ENCODE assay signal across 9 mouse cellular contexts in genomic region chr5:123891669-123892068, GRCm38 (mm10). TPM values are rescaled to one million over a fixed set of nuclear protein-coding genes. Genes with fewer than 3 reads are reported as not detected.
DNase-seq lines count a peak whose midpoint lies in the region; ATAC-seq and TF ChIP-seq lines count a peak whose summit lies in the region.
"Had no signal": no experiment of that assay in that cellular context is flagged by ENCODE, and none has a peak within 500 bp of the region (broad histone marks: within the 10 kb centered on the region; RNA-seq: fewer than 3 reads in every experiment).

No protein-coding gene starts in this region.

- TF ChIP-seq EP300 in lung, postnatal 0 days (IDR thresholded peaks at IDR 0.05): no peak

- H3K4me1 ChIP-seq in forebrain, embryonic 16.5 days (replicated peaks; ENCODE audit: control insufficient read depth, insufficient read depth, low read length): no peaks in the 10 kb centered on the region
- no peaks in the 10 kb centered on the region for H3K4me1 ChIP-seq in forebrain, embryonic 13.5 days
- H3K4me1 ChIP-seq in lung, postnatal 0 days (ENCODE audit: insufficient read depth, low read depth, low read length): no peaks in the 10 kb centered on the region
- H3K4me1 ChIP-seq in stomach, embryonic 15.5 days: peaks cover 5% of the 10 kb centered on the region; the same call in 1 of the 2 replicates

- no peak overlapping the region for H3K27ac ChIP-seq in forebrain, embryonic 16.5 days (ENCODE audit: low read length)
- H3K27ac ChIP-seq in forebrain, embryonic 13.5 days: no peak overlapping the region
- H3K27ac ChIP-seq in lung, postnatal 0 days (ENCODE audit: low read length): no peak overlapping the region
- H3K27ac ChIP-seq in layer of hippocampus, adult 2 months: no peak overlapping the region
- no peak overlapping the region for H3K27ac ChIP-seq in stomach, embryonic 15.5 days

- H3K27me3 ChIP-seq in forebrain, embryonic 16.5 days (replicated peaks; ENCODE audit: control insufficient read depth, insufficient read depth, low read length): no peaks in the 10 kb centered on the region
- H3K27me3 ChIP-seq in forebrain, embryonic 13.5 days: no peaks in the 10 kb centered on the region
- H3K27me3 ChIP-seq in lung, postnatal 0 days (replicated peaks; ENCODE audit: insufficient read depth, low read length): no peaks in the 10 kb centered on the region
- no peaks in the 10 kb centered on the region for H3K27me3 ChIP-seq in stomach, embryonic 15.5 days (replicated peaks)

- no peaks in the 10 kb centered on the region for H3K9me3 ChIP-seq in forebrain, embryonic 16.5 days (ENCODE audit: control insufficient read depth, low read length)
- H3K9me3 ChIP-seq in forebrain, embryonic 13.5 days (replicated peaks): no peaks in the 10 kb centered on the region
- H3K9me3 ChIP-seq in lung, postnatal 0 days (ENCODE audit: low read length): no peaks in the 10 kb centered on the region
- no peaks in the 10 kb centered on the region for H3K9me3 ChIP-seq in stomach, embryonic 15.5 days

- TF ChIP-seq CTCF in lung, postnatal 0 days (IDR thresholded peaks at IDR 0.05): no peak
- TF ChIP-seq CTCF in layer of hippocampus, adult 2 months (conservative IDR thresholded peaks at IDR 0.05): no peak

- H3K36me3 ChIP-seq in forebrain, embryonic 16.5 days (ENCODE audit: control insufficient read depth, insufficient read depth): no peaks in the 10 kb centered on the region
- H3K36me3 ChIP-seq in forebrain, embryonic 13.5 days (ENCODE audit: poor library complexity, severe bottlenecking): no peaks in the 10 kb centered on the region
- no peaks in the 10 kb centered on the region for H3K36me3 ChIP-seq in lung, postnatal 0 days (ENCODE audit: insufficient read depth, low read length)
- H3K36me3 ChIP-seq in stomach, embryonic 15.5 days: no peaks in the 10 kb centered on the region

- WGBS in forebrain, embryonic 16.5 days: 41% methylated on average over 6 of the region's 6 CpGs
- 50% methylated on average over 6 of the region's 6 CpGs for WGBS in forebrain, embryonic 13.5 days
- 26% methylated on average over 6 of the region's 6 CpGs for WGBS in lung, postnatal 0 days
- WGBS in stomach, embryonic 15.5 days: 38% methylated on average over 6 of the region's 6 CpGs

- peak; percentile 71 for DNase-seq in lung, postnatal 0 days (ENCODE audit: low spot score)
- DNase-seq in lung, adult 18-20 months: no peak
- peak; percentile 55 for DNase-seq in ZHBTc4 (ENCODE audit: low read depth, low spot score)
- peak in 1 of 2 experiments; percentile 65 for DNase-seq in layer of hippocampus, adult 2 months (ENCODE audit: low spot score in 2 of 2)
- DNase-seq in urinary bladder, adult 2 months (ENCODE audit: low spot score): no peak

- H3K4me2 ChIP-seq in forebrain, embryonic 16.5 days (ENCODE audit: low read length): peak overlapping the region; percentile 21; the same call in 1 of the 2 replicates
- no peak overlapping the region for H3K4me2 ChIP-seq in forebrain, embryonic 13.5 days
- no peak overlapping the region for H3K4me2 ChIP-seq in lung, postnatal 0 days (replicated peaks; ENCODE audit: low read depth, low read length)
- peak overlapping the region; percentile 13; the same call in 1 of the 2 replicates for H3K4me2 ChIP-seq in stomach, embryonic 15.5 days

- ATAC-seq in forebrain, embryonic 16.5 days: no peak
- ATAC-seq in forebrain, embryonic 13.5 days: no peak
- ATAC-seq in lung, postnatal 0 days: no peak
- ATAC-seq in stomach, embryonic 15.5 days (ENCODE audit: insufficient read depth, low FRiP score, low read depth): no peak

- H3K9ac ChIP-seq in forebrain, embryonic 16.5 days (replicated peaks; ENCODE audit: low read depth, low read length): no peak overlapping the region
- no peak overlapping the region for H3K9ac ChIP-seq in forebrain, embryonic 13.5 days
- no peak overlapping the region for H3K9ac ChIP-seq in lung, postnatal 0 days (replicated peaks; ENCODE audit: low read depth)
- H3K9ac ChIP-seq in stomach, embryonic 15.5 days: no peak overlapping the region

- H3K4me3 ChIP-seq in forebrain, embryonic 16.5 days (replicated peaks; ENCODE audit: low read length): no peak overlapping the region
- no peak overlapping the region for H3K4me3 ChIP-seq in forebrain, embryonic 13.5 days
- H3K4me3 ChIP-seq in lung, postnatal 0 days (ENCODE audit: low read depth, low read length): no peak overlapping the region
- H3K4me3 ChIP-seq in layer of hippocampus, adult 2 months: peak overlapping the region; percentile 28; the same call in 1 of the 2 replicates
- no peak overlapping the region for H3K4me3 ChIP-seq in stomach, embryonic 15.5 days (replicated peaks)

RNA-seq across cellular contexts. Expression of gene Hcar1, which starts 11.8 kb away (rescaled TPM):
- polyA plus RNA-seq in forebrain, embryonic 16.5 days (2015; fragmentation: Nextera tagmentation; extraction: Ambion mirVana): 0.54 and 0.58 TPM in 2 replicates
- 0.13 and 0.16 TPM in 2 replicates for polyA plus RNA-seq in forebrain, embryonic 13.5 days (2015; fragmentation: Nextera tagmentation; extraction: Ambion mirVana)
- 0.53 and 0.55 TPM in 2 replicates for polyA plus RNA-seq in lung, postnatal 0 days (2015; fragmentation: Nextera tagmentation; extraction: Ambion mirVana)
- 1 to 10 TPM in 1 of 2 experiments, under 1 TPM in 1; 0.69 to 1.0 TPM for total RNA-seq in layer of hippocampus, adult 2 months (2021)
- 3.8 and 4.6 TPM in 2 replicates for polyA plus RNA-seq in stomach, embryonic 15.5 days (2015; fragmentation: Nextera tagmentation; extraction: Ambion mirVana)
- 8.4 and 9.0 TPM in 2 replicates for polyA plus RNA-seq in urinary bladder, adult 2 months (2012; rRNA removed)

RNA-seq across cellular contexts. Expression of gene Denr, which starts 15.3 kb away (rescaled TPM):
- polyA plus RNA-seq in forebrain, embryonic 16.5 days (2015; fragmentation: Nextera tagmentation; extraction: Ambion mirVana): 127 and 129 TPM in 2 replicates
- 139 and 160 TPM in 2 replicates for polyA plus RNA-seq in forebrain, embryonic 13.5 days (2015; fragmentation: Nextera tagmentation; extraction: Ambion mirVana)
- polyA plus RNA-seq in lung, postnatal 0 days (2015; fragmentation: Nextera tagmentation; extraction: Ambion mirVana): 70.7 and 87.3 TPM in 2 replicates
- total RNA-seq in layer of hippocampus, adult 2 months (2021): 10 to 100 TPM; 64.7 to 66.7 TPM
- 127 and 129 TPM in 2 replicates for polyA plus RNA-seq in stomach, embryonic 15.5 days (2015; fragmentation: Nextera tagmentation; extraction: Ambion mirVana)
- polyA plus RNA-seq in urinary bladder, adult 2 months (2012; rRNA removed): 36.5 and 38.1 TPM in 2 replicates

RNA-seq across cellular contexts. Expression of gene Hcar2, which starts 26.4 kb away (rescaled TPM):
- polyA plus RNA-seq in forebrain, embryonic 16.5 days (2015; fragmentation: Nextera tagmentation; extraction: Ambion mirVana): not detected in 2 replicates
- polyA plus RNA-seq in forebrain, embryonic 13.5 days (2015; fragmentation: Nextera tagmentation; extraction: Ambion mirVana): not detected in 2 replicates
- polyA plus RNA-seq in lung, postnatal 0 days (2015; fragmentation: Nextera tagmentation; extraction: Ambion mirVana): 3.7 and 5.4 TPM in 2 replicates
- not detected for total RNA-seq in layer of hippocampus, adult 2 months (2021)
- polyA plus RNA-seq in stomach, embryonic 15.5 days (2015; fragmentation: Nextera tagmentation; extraction: Ambion mirVana): 1.9 and 4.4 TPM in 2 replicates
- polyA plus RNA-seq in urinary bladder, adult 2 months (2012; rRNA removed): 6.3 and 7.2 TPM in 2 replicates

RNA-seq across cellular contexts. Expression of gene Gm43518, which starts 35.5 kb away (rescaled TPM):
- 2.3 and 2.4 TPM in 2 replicates for polyA plus RNA-seq in forebrain, embryonic 16.5 days (2015; fragmentation: Nextera tagmentation; extraction: Ambion mirVana)
- 1.9 and 3.4 TPM in 2 replicates for polyA plus RNA-seq in forebrain, embryonic 13.5 days (2015; fragmentation: Nextera tagmentation; extraction: Ambion mirVana)
- polyA plus RNA-seq in lung, postnatal 0 days (2015; fragmentation: Nextera tagmentation; extraction: Ambion mirVana): 0.24 and 1.2 TPM in 2 replicates
- 1 to 10 TPM in 1 of 2 experiments, under 1 TPM in 1; 0.87 to 1.3 TPM for total RNA-seq in layer of hippocampus, adult 2 months (2021)
- 2.4 and 3.4 TPM in 2 replicates for polyA plus RNA-seq in stomach, embryonic 15.5 days (2015; fragmentation: Nextera tagmentation; extraction: Ambion mirVana)
- polyA plus RNA-seq in urinary bladder, adult 2 months (2012; rRNA removed): 2.3 and 2.8 TPM in 2 replicates
- total RNA-seq: heart, postnatal 36 days had no signal

RNA-seq across cellular contexts. Expression of gene Ccdc62, which starts 38.8 kb away (rescaled TPM):
- 3.0 and 4.9 TPM in 2 replicates for polyA plus RNA-seq in forebrain, embryonic 16.5 days (2015; fragmentation: Nextera tagmentation; extraction: Ambion mirVana)
- polyA plus RNA-seq in forebrain, embryonic 13.5 days (2015; fragmentation: Nextera tagmentation; extraction: Ambion mirVana): 5.1 and 6.0 TPM in 2 replicates
- 5.9 and 6.3 TPM in 2 replicates for polyA plus RNA-seq in lung, postnatal 0 days (2015; fragmentation: Nextera tagmentation; extraction: Ambion mirVana)
- total RNA-seq in layer of hippocampus, adult 2 months (2021): 1 to 10 TPM; 2.6 to 4.5 TPM
- polyA plus RNA-seq in stomach, embryonic 15.5 days (2015; fragmentation: Nextera tagmentation; extraction: Ambion mirVana): 5.6 and 7.0 TPM in 2 replicates
- 10.9 and 15.4 TPM in 2 replicates for polyA plus RNA-seq in urinary bladder, adult 2 months (2012; rRNA removed)

Comparison
In these comparisons a context has a peak if more than half of its experiments do, and no peak if none do; other contexts are left out.
1. H3K4me2 ChIP-seq: peak in forebrain, embryonic 16.5 days (single experiment) and stomach, embryonic 15.5 days (single experiment); none in forebrain, embryonic 13.5 days (single experiment) and lung, postnatal 0 days (single experiment).
2. DNase-seq: peak in lung, postnatal 0 days (single experiment) and ZHBTc4 (single experiment); none in lung, adult 18-20 months (0 of 2) and urinary bladder, adult 2 months (single experiment).